Mouse (Mus musculus) heart, embryonic 14.5 days (tissue): ENCODE results near the gene Rnft1. TPM values are rescaled to one million over a fixed set of nuclear protein-coding genes. Genes with fewer than 3 reads are reported as not detected.
"Not testable (repeated sequence)": the region's sequence is repeated elsewhere in the genome, so short reads cannot be mapped to it uniquely, and the experiment has no call there.

Experiments
- ATAC-seq: fragments of 200-750 bp; cut with Nextera tagmentation; 2 replicates; pipeline ENCODE4 v1.8.0; 2017; ENCODE audit warnings: low read depth, moderate TSS enrichment; ENCODE audit not compliant: insufficient number of reproducible peaks, insufficient read depth, low FRiP score
- H3K27ac ChIP-seq, 2 experiments: fragments of 200-500 bp in 1 of 2; fragments of 300-500 bp in 1 of 2; sonication (generic) in 1 of 2; replicated peaks in 1 of 2; 2 replicates each; pipeline ENCODE4 v1.5.1; 2012 to 2014; ENCODE audit warnings: low read depth in 2 of 2, low read length in 2 of 2, control low read depth in 1 of 2, mild to moderate bottlenecking in 1 of 2, mixed read lengths in 1 of 2; ENCODE audit not compliant: control insufficient read depth in 1 of 2, insufficient read depth in 1 of 2
- H3K27me3 ChIP-seq: fragments of 300-500 bp; sonication (generic); 2 replicates; pipeline ENCODE4 v1.6.1; 2014; ENCODE audit warnings: mild to moderate bottlenecking, low read length, control low read depth; ENCODE audit not compliant: control insufficient read depth, insufficient read depth
- H3K36me3 ChIP-seq: fragments of 300-500 bp; sonication (generic); 2 replicates; pipeline ENCODE4 v1.6.1; 2014; ENCODE audit warnings: mild to moderate bottlenecking, control low read depth, low read length, mixed read lengths; ENCODE audit not compliant: control insufficient read depth, insufficient read depth
- H3K4me1 ChIP-seq, 2 experiments: fragments of 200-500 bp in 1 of 2; fragments of 300-500 bp in 1 of 2; sonication (generic) in 1 of 2; 2 replicates each; pipeline ENCODE4 v1.6.1; 2012 to 2014; ENCODE audit warnings: low read length in 2 of 2, control low read depth in 1 of 2, mixed read lengths in 1 of 2; ENCODE audit not compliant: control insufficient read depth in 2 of 2, insufficient read depth in 2 of 2
- H3K4me2 ChIP-seq: fragments of 300-500 bp; sonication (generic); 2 replicates; pipeline ENCODE4 v1.6.1; 2014; ENCODE audit warnings: mild to moderate bottlenecking, low read length
- H3K4me3 ChIP-seq, 2 experiments: fragments of 200-500 bp in 1 of 2; fragments of 300-500 bp in 1 of 2; sonication (generic) in 1 of 2; 2 replicates each; pipeline ENCODE4 v1.5.1; 2012 to 2014; ENCODE audit warnings: low read length in 2 of 2, mild to moderate bottlenecking in 2 of 2, control low read depth in 1 of 2, low read depth in 1 of 2, moderate library complexity in 1 of 2; ENCODE audit not compliant: control insufficient read depth in 1 of 2, insufficient read depth in 1 of 2
- H3K9ac ChIP-seq: fragments of 300-500 bp; sonication (generic); 2 replicates; pipeline ENCODE4 v1.6.1; 2014; ENCODE audit warnings: mild to moderate bottlenecking, low read length
- H3K9me3 ChIP-seq: fragments of 300-500 bp; sonication (generic); 2 replicates; pipeline ENCODE4 v1.6.1; 2016; ENCODE audit warnings: low read length, control low read depth; ENCODE audit not compliant: control insufficient read depth
- WGBS: fragments of 180-500 bp; shearing (Covaris S2); extraction: QIAGEN DNeasy Blood & Tissue Kit; methylation state at CpG from one replicate; pipeline ENCODE4 v1.1.7; 2014; 5-methylcytosine and 5-hydroxymethylcytosine counted together
- polyA plus RNA-seq: library from polyadenylated mRNA; unstranded; fragments of >200 nt; fragmentation: Nextera tagmentation; extraction: Ambion mirVana; gene quantifications from 2 replicates; pipeline ENCODE4 v1.2.1, GENCODE M21; 2014

Rnft1 gene
- polyA plus RNA-seq, 1 experiment from 2014 or later: 46.6 TPM

DNA sequence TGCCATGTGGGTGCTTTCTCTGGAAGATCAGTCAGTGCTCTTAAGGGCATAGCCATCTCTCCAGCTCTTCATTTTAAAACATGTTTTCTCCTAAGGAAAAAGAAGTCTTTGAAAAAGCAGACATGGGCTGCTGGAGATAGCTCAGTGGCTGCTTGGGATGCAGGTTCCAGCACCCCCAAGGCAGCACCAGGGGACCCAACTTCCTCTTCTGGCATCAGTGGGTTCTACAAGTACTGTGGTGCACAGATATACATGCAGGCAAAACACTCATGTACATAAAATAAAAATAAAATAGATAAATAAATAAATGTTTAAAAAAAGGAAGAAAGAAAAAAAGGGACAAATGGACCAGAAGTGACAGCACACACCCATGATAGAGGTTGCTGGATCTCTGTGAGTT lies 21.9 kb upstream of the Rnft1 start:
- Histone ChIP-seq H3K4me1 (peaks cover 0 to 2% of the 10 kb centered on the region in 2 experiments; a peak in 1 of 4 replicates), H3K4me2 (no peak overlapping the region), H3K36me3 (no peaks in the 10 kb centered on the region), H3K4me3 (no peak overlapping the region), H3K27ac (no peak overlapping the region), H3K9ac (no peak overlapping the region), H3K9me3 (no peaks in the 10 kb centered on the region), H3K27me3 (no peaks in the 10 kb centered on the region)
- ATAC-seq: no peak

DNA sequence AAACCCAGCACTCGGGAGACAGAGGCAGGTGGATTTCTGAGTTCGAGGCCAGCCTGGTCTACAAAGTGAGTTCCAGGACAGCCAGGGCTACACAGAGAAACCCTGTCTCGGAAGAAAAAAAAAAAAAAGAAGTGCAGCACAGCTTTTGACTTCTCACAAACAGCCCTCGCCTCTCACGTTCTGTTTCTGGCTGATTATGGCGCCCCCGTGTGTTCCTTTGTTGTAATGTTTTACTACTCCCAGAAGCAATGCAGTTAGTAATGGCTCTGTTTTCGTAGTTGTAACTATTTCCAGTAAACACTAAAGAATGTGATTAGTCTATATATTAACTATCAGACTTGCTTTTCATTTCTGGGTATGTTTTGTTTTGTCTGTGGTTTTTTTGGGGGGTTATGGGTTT lies 20.2 kb upstream of the Rnft1 start:
- not testable (repeated sequence) for H3K27ac ChIP-seq, H3K27me3 ChIP-seq, H3K4me3 ChIP-seq, H3K9me3 ChIP-seq, H3K4me2 ChIP-seq, H3K9ac ChIP-seq, H3K36me3 ChIP-seq, H3K4me1 ChIP-seq, ATAC-seq
- WGBS: 18% methylated on average over 8 of the region's 8 CpGs

DNA sequence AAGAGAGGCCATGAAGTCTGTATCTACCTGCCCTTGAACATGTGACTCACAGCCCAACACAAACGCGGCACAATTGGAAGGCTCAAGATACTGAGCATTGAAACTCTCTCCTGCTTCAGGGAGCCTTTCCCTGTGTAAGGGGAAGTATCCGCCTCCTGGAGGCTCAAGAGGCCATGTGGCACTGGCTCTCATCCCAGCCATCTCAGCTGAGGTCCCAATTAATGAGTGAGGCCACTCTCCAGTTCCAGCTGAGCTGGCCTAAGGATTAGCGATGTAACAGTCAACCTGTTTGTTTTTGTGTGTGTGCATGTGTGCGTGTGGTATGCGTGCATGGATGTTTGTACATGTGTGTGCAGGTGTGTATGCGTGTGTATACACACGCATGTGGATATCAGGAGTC lies 16.1 kb upstream of the Rnft1 start:
- Histone ChIP-seq H3K4me1 (peaks cover 6 to 12% of the 10 kb centered on the region in 2 experiments), H3K9ac (no peak overlapping the region), H3K36me3 (no peaks in the 10 kb centered on the region), H3K27ac (no peak overlapping the region; a peak in 1 of 4 replicates), H3K27me3 (no peaks in the 10 kb centered on the region), H3K4me3 (no peak overlapping the region), H3K4me2 (no peak overlapping the region), H3K9me3 (no peaks in the 10 kb centered on the region)
- WGBS: 74% methylated on average over 8 of the region's 8 CpGs
- ATAC-seq: no peak

- Histone ChIP-seq H3K27ac (no peak overlapping the region; a peak in 1 of 4 replicates), H3K9me3 (no peaks in the 10 kb centered on the region), H3K4me2 (no peak overlapping the region), H3K4me3 (no peak overlapping the region), H3K4me1 (peaks cover 6 to 12% of the 10 kb centered on the region in 2 experiments), H3K27me3 (no peaks in the 10 kb centered on the region), H3K36me3 (no peaks in the 10 kb centered on the region), H3K9ac (0 out of 2 replicates have a peak overlapping the region, but pooled peaks have one; percentile 21)
- WGBS: 52% methylated on average over 4 of the region's 4 CpGs
- ATAC-seq: no peak
Observed at GRCm38 (mm10) chr11:86468971-86469370, 15.5 kb upstream of the Rnft1 start.

DNA sequence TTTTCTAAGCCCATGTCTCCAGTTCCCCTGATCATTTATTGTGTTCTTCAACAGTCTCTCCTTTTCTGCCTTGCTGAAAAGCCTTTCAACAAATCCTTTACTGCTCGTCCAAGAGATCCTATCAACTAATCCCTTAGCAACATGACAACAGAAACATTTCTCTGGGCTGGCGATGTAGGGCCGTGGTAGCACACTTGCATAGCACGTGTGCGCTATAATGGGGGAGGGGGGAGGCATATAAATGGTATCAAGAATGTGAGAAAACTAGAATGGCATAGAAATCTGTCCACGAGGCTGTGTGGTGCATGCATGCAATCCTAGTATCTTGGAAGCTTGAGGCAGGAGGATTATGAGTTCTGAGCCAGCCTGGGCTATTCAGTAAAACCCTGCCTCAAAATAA lies 12.7 kb upstream of the Rnft1 start:
- Histone ChIP-seq H3K9me3 (no peaks in the 10 kb centered on the region), H3K9ac (no peak overlapping the region), H3K27me3 (no peaks in the 10 kb centered on the region), H3K27ac (no peak overlapping the region; a peak in 1 of 4 replicates), H3K4me3 (no peak overlapping the region), H3K4me2 (no peak overlapping the region), H3K36me3 (no peaks in the 10 kb centered on the region), H3K4me1 (peaks cover 6 to 12% of the 10 kb centered on the region in 2 experiments)
- no peak for ATAC-seq
- WGBS: 43% methylated on average over 6 of the region's 6 CpGs

- H3K27ac ChIP-seq: peak overlapping the region; percentile 77 to 87
- peak overlapping the region in 1 of 2 experiments; percentile 12; a peak in 1 of 4 replicates for H3K4me3 ChIP-seq
- 3% methylated on average over 7 of the region's 7 CpGs for WGBS
- no peaks in the 10 kb centered on the region for H3K27me3 ChIP-seq
- no peaks in the 10 kb centered on the region for H3K36me3 ChIP-seq
- H3K4me2 ChIP-seq: peak overlapping the region; percentile 52
- no peaks in the 10 kb centered on the region for H3K9me3 ChIP-seq
- peak; percentile 60 for ATAC-seq
- peak overlapping the region; percentile 28 for H3K9ac ChIP-seq
- H3K4me1 ChIP-seq: peaks cover 6 to 12% of the 10 kb centered on the region in 2 experiments
Observed at GRCm38 (mm10) chr11:86472771-86473171, 11.7 kb upstream of the Rnft1 start.

- H3K9me3 ChIP-seq: no peaks in the 10 kb centered on the region
- ATAC-seq: no peak
- H3K36me3 ChIP-seq: no peaks in the 10 kb centered on the region
- H3K4me2 ChIP-seq: peak overlapping the region; percentile 52; the same call in 1 of the 2 replicates
- H3K4me3 ChIP-seq: no peak overlapping the region
- H3K9ac ChIP-seq: peak overlapping the region; percentile 28; the same call in 1 of the 2 replicates
- peak overlapping the region; percentile 5 to 77; a peak in 2 of 4 replicates for H3K27ac ChIP-seq
- peaks cover 6 to 12% of the 10 kb centered on the region in 2 experiments for H3K4me1 ChIP-seq
- no peaks in the 10 kb centered on the region for H3K27me3 ChIP-seq
- WGBS: 67% methylated on average over 3 of the region's 3 CpGs
Observed at GRCm38 (mm10) chr11:86473576-86473975, 10.9 kb upstream of the Rnft1 start.

DNA sequence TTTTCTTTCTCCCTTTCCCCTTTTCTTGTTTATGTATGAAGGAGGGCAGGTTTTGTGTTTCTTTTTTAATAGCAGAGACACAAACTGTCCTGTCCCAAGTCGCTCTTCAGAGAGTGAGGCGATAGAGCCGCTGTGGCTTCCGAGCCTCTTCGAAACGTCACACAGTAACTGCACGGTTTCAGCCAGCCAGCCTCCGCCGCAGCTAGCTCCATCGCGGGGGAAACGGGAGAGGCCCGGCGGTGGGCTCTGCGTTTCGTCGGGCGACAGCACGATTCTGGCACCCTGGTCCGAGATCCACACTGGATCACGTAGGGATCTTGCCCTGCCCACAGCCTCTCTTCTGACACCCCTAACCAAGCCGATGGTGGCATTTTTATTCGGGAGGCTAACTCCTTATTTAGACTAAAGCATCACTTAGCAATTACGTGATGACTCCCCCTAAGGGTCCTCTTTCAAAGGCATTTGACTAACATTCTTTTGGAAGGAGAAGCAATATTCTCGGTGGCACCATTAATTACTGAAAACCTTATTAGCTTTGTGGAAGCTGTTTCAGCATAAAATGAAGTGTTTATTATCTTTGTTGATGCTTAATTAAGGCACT lies 553 bp downstream of the Rnft1 start:
- Histone ChIP-seq H3K36me3 (peaks cover 26% of the 10 kb centered on the region), H3K4me1 (peaks cover 4 to 7% of the 10 kb centered on the region in 2 experiments), H3K4me2 (peak overlapping the region; percentile 71), H3K27me3 (no peaks in the 10 kb centered on the region), H3K27ac (peak overlapping the region; percentile 56 to 90), H3K9me3 (no peaks in the 10 kb centered on the region), H3K9ac (peak overlapping the region; percentile 84), H3K4me3 (peak overlapping the region; percentile 59 to 68)
- WGBS: 0% methylated on average over 25 of the region's 25 CpGs
- no peak for ATAC-seq
